Mouse (Mus musculus): Measurements from ENCODE around the gene Adprm. TPM values are rescaled to one million over a fixed set of nuclear protein-coding genes. Genes with fewer than 3 reads are reported as not detected.
A peak's percentile ranks its signal among the peaks of the same experiment; 100 is the strongest.

Gene Adprm
- polyA plus RNA-seq, 1 experiment: 13.1 TPM

- H3K79me2 ChIP-seq (ENCODE audit: control insufficient read depth, insufficient read depth): no peaks in the 10 kb centered on the region
- H3ac ChIP-seq (ENCODE audit: control insufficient read depth, insufficient read length): no peak overlapping the region
- H3K4me3 ChIP-seq: peak overlapping the region; percentile 43
- no peaks in the 10 kb centered on the region for H3K27me3 ChIP-seq (ENCODE audit: control insufficient read depth, insufficient read depth, insufficient read length)
- TF ChIP-seq POLR2AphosphoS2 (IDR thresholded peaks at IDR 0.05; ENCODE audit: insufficient read length, low read depth) (peak; percentile 83), POLR2A (IDR thresholded peaks at IDR 0.05; ENCODE audit: insufficient read length, low read depth) (peak; percentile 66), CEBPB (IDR thresholded peaks at IDR 0.05; ENCODE audit: insufficient read depth, poor library complexity, severe bottlenecking) (no peak)
- H3K4me2 ChIP-seq (ENCODE audit: low read depth): peak overlapping the region; percentile 62
- H3K36me3 ChIP-seq (ENCODE audit: control insufficient read depth, insufficient read depth): no peaks in the 10 kb centered on the region
These were observed 29.8 kb upstream of the Adprm start for GRCm38 (mm10) chr11:67082188-67082587.

DNA sequence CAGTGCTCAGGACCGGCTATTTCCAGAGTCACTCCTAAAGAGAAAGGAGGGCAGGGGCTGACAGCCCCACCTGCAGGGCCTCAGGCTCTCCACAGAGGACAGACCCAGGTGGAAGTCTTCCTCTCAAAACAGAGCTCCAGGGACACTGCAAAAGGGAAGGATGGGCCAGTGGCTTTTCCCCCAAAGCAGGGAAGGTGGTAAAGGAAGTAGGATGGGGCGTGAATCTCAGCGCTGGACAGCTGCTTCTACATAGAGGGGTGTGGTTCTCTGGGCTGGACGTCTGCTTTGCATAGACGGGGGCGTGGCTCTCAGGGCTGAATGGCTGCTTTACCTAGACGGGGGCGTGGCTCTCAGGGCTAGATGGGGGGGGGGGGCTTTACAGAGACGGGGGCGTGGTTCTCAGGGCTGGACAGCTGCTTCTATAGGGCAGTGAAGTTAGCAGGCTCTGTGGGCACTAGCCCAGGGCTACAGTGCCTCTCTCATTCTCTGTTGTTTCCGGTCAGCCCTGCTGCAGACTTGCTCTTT, 28.8 kb upstream of the Adprm start:
- Histone ChIP-seq H3ac (ENCODE audit: control insufficient read depth, insufficient read length) (no peak overlapping the region), H3K27me3 (ENCODE audit: control insufficient read depth, insufficient read depth, insufficient read length) (no peaks in the 10 kb centered on the region), H3K4me3 (peak overlapping the region; percentile 43), H3K36me3 (ENCODE audit: control insufficient read depth, insufficient read depth) (no peaks in the 10 kb centered on the region), H3K79me2 (ENCODE audit: control insufficient read depth, insufficient read depth) (no peaks in the 10 kb centered on the region), H3K4me2 (ENCODE audit: low read depth) (peak overlapping the region; percentile 65)
- TF ChIP-seq CEBPB (IDR thresholded peaks at IDR 0.05; ENCODE audit: insufficient read depth, poor library complexity, severe bottlenecking) (no peak), SRF (IDR thresholded peaks at IDR 0.05; ENCODE audit: control insufficient read depth, insufficient read length, low read depth) (no peak), POLR2A (IDR thresholded peaks at IDR 0.05; ENCODE audit: insufficient read length, low read depth) (peak; percentile 51), E2F4 (IDR thresholded peaks at IDR 0.05; ENCODE audit: insufficient read depth) (no peak), USF1 (IDR thresholded peaks at IDR 0.05; ENCODE audit: low read depth) (no peak), MYOD1 (IDR thresholded peaks at IDR 0.05; ENCODE audit: control insufficient read depth in 1 of 3, insufficient read length in 2 of 3, low read depth in 2 of 3) (peak in 2 of 3 experiments; percentile 64 to 79), POLR2AphosphoS2 (IDR thresholded peaks at IDR 0.05; ENCODE audit: insufficient read length, low read depth) (peak; percentile 85), MYOG (IDR thresholded peaks at IDR 0.05; ENCODE audit: control insufficient read depth in 1 of 3, insufficient read depth in 1 of 3, insufficient read length in 2 of 3, low read depth in 2 of 3) (peak in 2 of 3 experiments; percentile 78 to 82), MAX (IDR thresholded peaks at IDR 0.05; ENCODE audit: low read depth) (no peak), REST (IDR thresholded peaks at IDR 0.05; ENCODE audit: insufficient read depth, insufficient read length) (peak; percentile 61)

DNA sequence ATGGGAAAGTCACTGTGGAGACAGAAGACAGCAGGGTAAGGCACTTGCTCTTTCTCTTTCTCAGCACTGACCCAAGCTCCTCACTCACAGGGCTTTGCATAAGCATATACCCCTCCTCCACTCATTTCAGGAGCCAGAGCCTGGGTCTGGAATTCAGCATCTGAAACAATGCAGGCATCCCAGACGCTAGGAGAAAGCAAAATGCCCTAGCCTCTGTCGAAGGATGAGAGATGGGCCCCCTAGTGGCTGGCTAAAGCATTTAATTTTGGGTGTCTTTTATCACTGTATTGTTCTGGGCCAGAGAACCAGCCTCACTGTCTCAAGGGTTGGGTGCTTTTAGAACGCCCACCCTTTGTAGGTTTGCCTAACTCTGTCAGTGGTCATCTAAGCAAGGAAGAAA, 27.8 kb upstream of the Adprm start:
- no peaks in the 10 kb centered on the region for H3K36me3 ChIP-seq (ENCODE audit: control insufficient read depth, insufficient read depth)
- no peaks in the 10 kb centered on the region for H3K79me2 ChIP-seq (ENCODE audit: control insufficient read depth, insufficient read depth)
- peak overlapping the region; percentile 15 for H3ac ChIP-seq (ENCODE audit: control insufficient read depth, insufficient read length)
- H3K4me3 ChIP-seq: peak overlapping the region; percentile 43
- H3K27me3 ChIP-seq (ENCODE audit: control insufficient read depth, insufficient read depth, insufficient read length): no peaks in the 10 kb centered on the region
- H3K4me2 ChIP-seq (ENCODE audit: low read depth): peak overlapping the region; percentile 65
- TF ChIP-seq TCF12 (IDR thresholded peaks at IDR 0.05; ENCODE audit: insufficient read depth, poor library complexity, severe bottlenecking): no peak
- no peak for TF ChIP-seq E2F4 (IDR thresholded peaks at IDR 0.05; ENCODE audit: insufficient read depth)
- peak; percentile 13 for TF ChIP-seq POLR2AphosphoS2 (IDR thresholded peaks at IDR 0.05; ENCODE audit: insufficient read length, low read depth)

- peak overlapping the region; percentile 43 for H3K4me3 ChIP-seq
- H3K27me3 ChIP-seq (ENCODE audit: control insufficient read depth, insufficient read depth, insufficient read length): no peaks in the 10 kb centered on the region
- peak overlapping the region; percentile 15 for H3ac ChIP-seq (ENCODE audit: control insufficient read depth, insufficient read length)
- no peaks in the 10 kb centered on the region for H3K79me2 ChIP-seq (ENCODE audit: control insufficient read depth, insufficient read depth)
- H3K4me2 ChIP-seq (ENCODE audit: low read depth): peak overlapping the region; percentile 65
- TF ChIP-seq REST (IDR thresholded peaks at IDR 0.05; ENCODE audit: insufficient read depth, insufficient read length): no peak
- TF ChIP-seq E2F4 (IDR thresholded peaks at IDR 0.05; ENCODE audit: insufficient read depth): no peak
- peak; percentile 28 for TF ChIP-seq TCF12 (IDR thresholded peaks at IDR 0.05; ENCODE audit: insufficient read depth, poor library complexity, severe bottlenecking)
- TF ChIP-seq MYOG (IDR thresholded peaks at IDR 0.05; ENCODE audit: control insufficient read depth in 1 of 3, insufficient read depth in 1 of 3, insufficient read length in 2 of 3, low read depth in 2 of 3): peak; percentile 82 to 97 (median 89)
- no peak for TF ChIP-seq SRF (IDR thresholded peaks at IDR 0.05; ENCODE audit: control insufficient read depth, insufficient read length, low read depth)
- peak; percentile 56 for TF ChIP-seq POLR2A (IDR thresholded peaks at IDR 0.05; ENCODE audit: insufficient read length, low read depth)
- TF ChIP-seq MAX (IDR thresholded peaks at IDR 0.05; ENCODE audit: low read depth): no peak
- peak in 2 of 3 experiments; percentile 83 to 89 for TF ChIP-seq MYOD1 (IDR thresholded peaks at IDR 0.05; ENCODE audit: control insufficient read depth in 1 of 3, insufficient read length in 2 of 3, low read depth in 2 of 3)
- peak; percentile 49 for TF ChIP-seq POLR2AphosphoS2 (IDR thresholded peaks at IDR 0.05; ENCODE audit: insufficient read length, low read depth)
- TF ChIP-seq CEBPB (IDR thresholded peaks at IDR 0.05; ENCODE audit: insufficient read depth, poor library complexity, severe bottlenecking): no peak
- peak; percentile 82 for TF ChIP-seq TCF3 (IDR thresholded peaks at IDR 0.05; ENCODE audit: insufficient read length, low read depth)
- TF ChIP-seq USF1 (IDR thresholded peaks at IDR 0.05; ENCODE audit: low read depth): no peak
- no peaks in the 10 kb centered on the region for H3K36me3 ChIP-seq (ENCODE audit: control insufficient read depth, insufficient read depth)
These were observed 27.3 kb upstream of the Adprm start for GRCm38 (mm10) chr11:67079740-67080139.

DNA sequence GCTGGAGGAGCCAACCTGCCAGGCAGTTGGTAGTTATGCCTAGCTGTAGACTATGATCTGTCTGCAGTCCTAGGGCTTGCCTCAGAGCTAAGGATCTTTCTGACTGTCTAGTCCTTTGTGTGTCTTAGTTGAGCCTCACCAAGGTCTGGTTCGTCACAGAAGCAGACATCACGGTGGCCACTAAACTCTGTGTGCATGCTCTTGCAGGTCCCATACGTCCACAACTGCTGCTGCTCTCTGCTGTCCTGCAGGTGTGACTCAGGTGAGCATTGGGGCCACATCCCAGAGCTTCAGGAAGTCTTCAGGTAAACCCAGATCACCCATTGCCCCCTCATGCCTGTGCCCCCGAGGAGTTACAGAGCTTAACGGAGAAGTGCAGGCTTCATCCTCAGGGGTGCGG, 26.5 kb upstream of the Adprm start:
- TF ChIP-seq CEBPB (IDR thresholded peaks at IDR 0.05; ENCODE audit: insufficient read depth, poor library complexity, severe bottlenecking) (no peak), POLR2A (IDR thresholded peaks at IDR 0.05; ENCODE audit: insufficient read length, low read depth) (peak; percentile 65), MAX (IDR thresholded peaks at IDR 0.05; ENCODE audit: low read depth) (no peak), SRF (IDR thresholded peaks at IDR 0.05; ENCODE audit: control insufficient read depth, insufficient read length, low read depth) (no peak), USF1 (IDR thresholded peaks at IDR 0.05; ENCODE audit: low read depth) (no peak), POLR2AphosphoS2 (IDR thresholded peaks at IDR 0.05; ENCODE audit: insufficient read length, low read depth) (peak; percentile 93)

More for the DNA sequence above, 26.5 kb upstream of the Adprm start:
- H3ac ChIP-seq (ENCODE audit: control insufficient read depth, insufficient read length): no peak overlapping the region
- H3K4me3 ChIP-seq: peak overlapping the region; percentile 43
- H3K36me3 ChIP-seq (ENCODE audit: control insufficient read depth, insufficient read depth): no peaks in the 10 kb centered on the region
- peak overlapping the region; percentile 65 for H3K4me2 ChIP-seq (ENCODE audit: low read depth)
- H3K79me2 ChIP-seq (ENCODE audit: control insufficient read depth, insufficient read depth): no peaks in the 10 kb centered on the region
- H3K27me3 ChIP-seq (ENCODE audit: control insufficient read depth, insufficient read depth, insufficient read length): no peaks in the 10 kb centered on the region

Measured in myocyte (in vitro differentiated cells).